Mouse (Mus musculus) skeletal muscle tissue, adult 2 months (tissue): ENCODE results near the gene Slc30a5.
"Not testable (repeated sequence)": the region's sequence is repeated elsewhere in the genome, so short reads cannot be mapped to it uniquely, and the experiment has no call there.

Source experiments
- DNase-seq: peaks from one replicate; pipeline ENCODE4 v3.0.0-alpha.2; 2012; ENCODE audit warnings: low read depth, low spot score

The Slc30a5 gene

GRCm38 (mm10) chr13:100841741-100842140 lies 8.5 kb upstream of the Slc30a5 start:
- no peak for DNase-seq

DNA sequence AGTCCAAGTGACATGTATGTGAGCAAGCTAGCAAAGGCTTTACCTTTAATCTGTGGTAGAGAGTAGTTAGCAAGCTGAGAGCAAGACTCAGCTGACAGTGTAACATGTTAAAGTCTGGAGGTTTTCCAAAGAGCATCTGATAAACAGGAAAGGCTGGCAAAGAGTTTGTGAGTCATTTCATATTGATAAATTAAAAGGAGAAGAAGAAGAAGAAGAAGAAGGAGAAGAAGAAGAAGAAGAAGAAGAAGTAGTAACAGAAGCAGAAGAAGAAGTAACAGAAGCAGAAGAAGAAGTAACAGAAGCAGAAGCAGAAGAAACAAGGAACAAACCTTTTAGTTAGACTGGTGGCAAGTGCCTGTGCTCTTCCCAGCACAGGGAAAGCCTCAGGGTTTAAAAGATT lies 1.6 kb upstream of the Slc30a5 start:
- DNase-seq = no peak

DNA sequence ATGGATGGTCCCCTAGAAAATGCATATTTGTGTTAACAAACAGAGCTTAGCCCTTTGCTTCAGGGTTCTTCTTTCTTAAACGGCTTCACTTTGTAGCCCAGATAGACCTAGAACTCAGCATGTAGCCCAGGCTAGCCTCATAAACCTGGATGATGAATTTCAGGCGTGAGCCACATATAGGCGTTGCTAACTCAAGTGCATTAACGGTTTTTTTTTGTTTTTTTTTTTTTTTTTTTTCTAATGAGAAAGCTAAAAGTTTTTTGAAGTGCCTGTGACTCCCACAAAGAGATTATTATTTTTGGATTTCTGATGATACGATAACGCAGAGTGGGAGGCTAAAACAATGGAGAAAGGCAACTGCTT lies 394 bp upstream of the Slc30a5 start:
- DNase-seq = no peak

DNA sequence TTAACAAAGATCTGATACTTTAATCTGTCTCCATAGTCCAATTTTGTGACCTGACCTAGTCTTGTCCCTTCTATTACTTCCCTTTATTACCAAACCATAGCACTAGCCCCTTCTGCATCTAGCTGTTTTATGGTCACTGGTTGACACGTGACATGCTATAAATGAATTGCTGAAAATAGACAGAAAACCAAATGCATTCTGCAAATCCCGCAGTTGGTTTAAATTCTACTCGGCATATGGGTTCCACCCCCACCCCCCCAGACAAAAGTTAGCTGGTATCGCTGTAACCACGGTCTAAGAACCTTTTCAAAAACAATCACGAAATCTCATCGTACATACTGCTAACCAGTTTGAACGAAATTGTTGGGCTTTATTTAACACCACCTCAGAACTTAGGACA lies 1.0 kb downstream of the Slc30a5 start:
- DNase-seq = no peak

DNA sequence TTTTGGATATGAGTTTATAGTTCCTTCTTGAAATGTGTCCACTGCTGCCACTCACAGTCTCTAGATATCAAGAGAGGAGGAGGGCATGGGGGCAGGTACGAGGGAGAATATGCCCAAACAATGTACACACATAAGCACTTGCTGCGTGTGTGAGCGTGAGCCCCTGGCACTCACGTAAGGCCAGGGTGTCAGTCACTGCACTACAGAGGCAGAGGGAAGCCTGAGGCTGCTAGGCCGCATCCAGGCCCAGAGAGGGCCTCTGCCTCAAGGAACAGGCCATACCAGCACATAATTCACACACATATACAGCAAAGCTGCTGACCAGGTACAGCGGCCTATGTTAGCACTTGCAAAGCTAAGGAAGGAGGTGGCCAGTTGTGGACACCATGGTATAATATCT lies 2.1 kb downstream of the Slc30a5 start:
- DNase-seq = no peak

- DNase-seq = no peak
Observed at GRCm38 (mm10) chr13:100825627-100826410, 7.4 kb downstream of the Slc30a5 start.

- DNase-seq = no peak
Observed at GRCm38 (mm10) chr13:100824916-100825315, 8.3 kb downstream of the Slc30a5 start.

DNA sequence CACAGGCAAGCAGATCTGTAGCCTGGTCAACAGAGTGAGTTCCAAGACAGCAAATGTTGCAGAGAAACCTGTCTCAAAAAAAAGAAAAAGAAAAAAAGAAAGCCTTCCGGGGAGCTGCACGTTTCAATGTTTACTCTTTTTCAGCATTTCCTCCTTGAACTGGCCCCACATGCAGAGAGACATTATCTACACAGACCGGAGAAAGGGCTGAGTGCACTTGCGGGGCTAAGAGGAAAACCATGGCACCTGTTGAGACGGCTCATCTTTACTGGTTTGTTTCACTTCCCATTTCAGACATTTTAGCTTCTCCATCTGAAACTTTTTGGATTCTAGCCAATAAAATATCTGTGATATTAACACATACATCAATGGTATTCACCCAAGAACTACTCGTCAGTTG lies 8.9 kb downstream of the Slc30a5 start:
- no peak for DNase-seq

DNA sequence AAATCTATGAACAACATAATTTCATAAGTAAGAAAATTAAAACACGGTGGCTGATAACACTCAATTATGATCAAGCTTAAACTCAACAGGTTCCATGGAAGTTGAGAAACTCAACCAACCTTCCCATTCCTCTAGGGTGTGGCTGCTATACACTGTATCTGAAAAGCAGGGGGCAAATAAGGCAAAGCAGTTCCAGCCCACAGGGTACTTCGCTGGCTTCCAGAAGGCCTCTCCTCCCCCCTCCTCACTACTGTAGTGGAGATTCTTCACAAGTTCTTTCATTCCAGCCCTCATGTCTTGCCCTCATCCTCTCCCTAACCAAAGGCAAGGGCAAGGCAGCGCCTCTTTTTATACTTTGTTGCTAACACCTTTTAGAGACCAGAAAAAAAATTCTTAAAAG lies 9.4 kb downstream of the Slc30a5 start:
- no peak for DNase-seq

GRCm38 (mm10) chr13:100814451-100814850 lies 18.8 kb downstream of the Slc30a5 start:
- DNase-seq = no peak

DNA sequence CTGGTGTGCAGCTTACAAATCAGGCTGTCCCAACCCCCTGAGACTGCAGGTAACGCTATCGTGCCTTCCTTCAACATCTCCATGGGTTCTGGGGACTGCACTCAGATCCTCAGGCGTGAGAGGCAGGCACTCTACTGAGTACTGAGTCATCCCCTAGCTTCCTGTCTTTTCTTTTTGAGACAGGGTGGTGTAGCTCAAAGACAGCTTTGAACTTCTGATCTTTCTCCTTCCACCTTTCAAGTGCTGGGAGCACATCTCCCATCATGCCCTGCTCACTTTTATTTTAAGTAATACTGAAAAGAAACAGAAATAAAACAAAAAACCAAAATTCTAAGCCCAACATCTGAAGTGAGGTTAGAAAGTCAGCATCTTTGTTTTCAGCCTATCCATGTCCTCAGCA lies 27.5 kb downstream of the Slc30a5 start:
- no peak for DNase-seq

GRCm38 (mm10) chr13:100797171-100797570 lies 36.1 kb downstream of the Slc30a5 start:
- no peak for DNase-seq

DNA sequence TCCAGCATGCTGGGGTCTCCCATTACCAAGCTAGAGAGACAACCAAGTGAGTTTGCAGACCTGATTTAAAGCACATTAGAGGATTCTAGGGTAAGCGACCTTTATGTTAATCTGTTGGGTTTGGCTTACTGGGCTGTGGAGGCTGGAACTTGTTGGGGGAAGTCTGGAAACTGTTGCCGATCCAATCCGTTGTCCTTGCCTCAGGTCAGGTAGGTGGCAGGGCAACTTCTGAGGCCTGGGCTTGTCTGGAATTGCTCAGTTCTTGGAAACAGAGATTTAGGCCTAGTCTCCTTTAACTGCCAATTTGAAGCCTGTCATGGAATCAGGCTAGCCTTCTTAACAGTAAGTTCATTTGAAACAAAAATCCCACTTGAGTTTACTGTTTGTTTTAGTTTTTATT lies 44.1 kb downstream of the Slc30a5 start:
- no peak for DNase-seq

DNA sequence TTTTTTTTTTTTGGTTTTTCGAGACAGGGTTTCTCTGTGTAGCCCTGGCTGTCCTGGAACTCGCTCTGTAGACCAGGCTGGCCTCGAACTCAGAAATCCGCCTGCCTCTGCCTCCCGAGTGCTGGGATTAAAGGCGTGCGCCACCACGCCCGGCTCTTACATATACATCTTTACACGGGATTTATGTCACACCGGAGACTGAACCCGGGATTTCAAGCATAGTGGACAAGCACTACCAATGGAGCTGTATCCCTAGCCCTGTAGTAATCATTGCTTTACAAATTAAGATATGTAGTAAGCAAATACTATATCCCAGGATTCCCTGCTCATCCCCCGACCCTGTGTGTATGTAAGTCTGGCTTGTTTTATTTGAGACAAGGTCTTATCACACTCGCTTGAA lies 45.2 kb downstream of the Slc30a5 start:
- DNase-seq = not testable (repeated sequence)

DNA sequence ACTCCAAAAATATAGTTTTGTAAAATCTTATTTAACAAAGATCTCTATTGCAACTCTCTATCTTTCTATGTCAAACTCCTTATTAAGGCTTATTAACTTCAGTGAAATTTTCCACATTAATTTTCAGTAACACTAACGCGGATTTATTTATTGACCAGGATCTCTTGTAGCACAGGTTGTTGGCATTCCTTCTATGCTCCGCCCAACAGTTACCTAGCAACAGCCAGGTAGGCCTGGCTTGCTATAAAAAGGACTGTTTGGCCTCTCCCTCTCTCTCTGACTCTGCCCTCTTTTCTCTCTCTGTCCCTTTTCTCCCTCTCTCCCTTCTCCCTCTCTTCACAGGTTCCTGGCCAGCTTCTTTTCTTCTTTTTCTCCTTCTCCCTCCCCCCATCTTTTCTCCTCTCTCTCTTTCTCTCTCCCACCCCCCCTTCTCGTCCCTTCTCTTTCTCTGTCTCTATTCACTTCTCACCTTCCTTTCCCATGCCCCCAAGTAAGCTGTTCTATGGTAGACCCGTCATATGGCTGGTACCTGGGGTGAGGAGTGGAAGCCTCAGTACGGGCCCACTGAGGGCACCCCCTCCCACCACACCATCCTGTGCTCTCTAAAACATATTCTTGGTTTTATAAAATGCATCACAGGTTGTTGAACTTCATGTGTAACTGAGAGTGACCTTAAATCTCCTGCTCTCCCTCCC lies 45.8 kb downstream of the Slc30a5 start:
- no peak for DNase-seq

- DNase-seq = peak; percentile 88
Observed at GRCm38 (mm10) chr13:100786414-100786867, 46.8 kb downstream of the Slc30a5 start, which contains the start of gene Ccnb1. Ccnb1 (minus strand) TSS chr13:100786570.

DNA sequence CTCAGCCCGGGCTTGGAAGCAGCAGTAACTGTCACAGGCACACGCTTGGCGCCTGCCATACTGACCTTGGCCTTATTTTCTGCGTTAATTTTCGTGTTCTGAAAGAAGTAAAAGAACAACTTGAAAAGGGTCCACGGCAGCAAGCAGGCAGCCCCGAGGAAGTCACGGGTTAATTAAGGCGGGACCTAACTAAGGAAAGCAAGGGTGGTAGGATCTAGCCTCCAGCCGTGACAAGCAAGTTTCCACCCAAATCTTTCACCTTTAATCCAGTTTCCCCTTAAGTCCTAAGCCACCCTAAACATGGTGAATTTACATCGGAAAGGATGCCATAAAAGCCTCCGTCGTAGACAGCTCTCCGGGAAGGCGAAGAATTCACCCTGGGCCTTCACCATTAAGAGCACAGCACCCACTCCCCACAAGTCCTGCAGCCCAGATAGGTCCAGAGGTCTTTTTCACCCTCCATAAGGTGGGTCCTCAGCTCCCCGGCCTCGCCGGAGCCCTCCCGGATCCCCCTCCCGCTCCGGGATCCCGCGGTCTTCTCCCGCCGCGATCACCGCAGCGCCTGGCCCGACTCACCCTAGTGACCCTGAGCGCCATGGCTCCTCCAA lies 47.3 kb downstream of the Slc30a5 start:
- DNase-seq = no peak

- DNase-seq = no peak
Observed at GRCm38 (mm10) chr13:100777491-100777890, 55.7 kb downstream of the Slc30a5 start.

- DNase-seq = no peak
Observed at GRCm38 (mm10) chr13:100776710-100777109, 56.5 kb downstream of the Slc30a5 start.

DNA sequence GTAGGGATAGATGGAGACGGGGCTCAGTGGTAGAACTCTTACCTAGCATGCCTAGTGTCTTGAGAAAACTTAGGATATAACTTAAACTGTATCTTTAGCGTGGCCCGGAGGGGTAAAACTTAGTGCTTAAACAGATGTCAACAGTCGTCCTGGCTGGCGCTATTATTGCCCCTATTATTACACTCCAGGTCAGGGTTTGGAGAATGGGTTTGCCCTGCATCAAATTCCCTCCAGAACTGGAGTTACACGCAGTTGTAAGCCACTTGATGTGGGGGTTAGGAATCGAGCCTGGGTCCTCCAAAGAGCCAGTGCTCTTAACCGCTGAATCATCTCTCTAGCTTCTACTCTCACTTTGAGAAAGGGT lies 57.2 kb downstream of the Slc30a5 start:
- DNase-seq = no peak

DNA sequence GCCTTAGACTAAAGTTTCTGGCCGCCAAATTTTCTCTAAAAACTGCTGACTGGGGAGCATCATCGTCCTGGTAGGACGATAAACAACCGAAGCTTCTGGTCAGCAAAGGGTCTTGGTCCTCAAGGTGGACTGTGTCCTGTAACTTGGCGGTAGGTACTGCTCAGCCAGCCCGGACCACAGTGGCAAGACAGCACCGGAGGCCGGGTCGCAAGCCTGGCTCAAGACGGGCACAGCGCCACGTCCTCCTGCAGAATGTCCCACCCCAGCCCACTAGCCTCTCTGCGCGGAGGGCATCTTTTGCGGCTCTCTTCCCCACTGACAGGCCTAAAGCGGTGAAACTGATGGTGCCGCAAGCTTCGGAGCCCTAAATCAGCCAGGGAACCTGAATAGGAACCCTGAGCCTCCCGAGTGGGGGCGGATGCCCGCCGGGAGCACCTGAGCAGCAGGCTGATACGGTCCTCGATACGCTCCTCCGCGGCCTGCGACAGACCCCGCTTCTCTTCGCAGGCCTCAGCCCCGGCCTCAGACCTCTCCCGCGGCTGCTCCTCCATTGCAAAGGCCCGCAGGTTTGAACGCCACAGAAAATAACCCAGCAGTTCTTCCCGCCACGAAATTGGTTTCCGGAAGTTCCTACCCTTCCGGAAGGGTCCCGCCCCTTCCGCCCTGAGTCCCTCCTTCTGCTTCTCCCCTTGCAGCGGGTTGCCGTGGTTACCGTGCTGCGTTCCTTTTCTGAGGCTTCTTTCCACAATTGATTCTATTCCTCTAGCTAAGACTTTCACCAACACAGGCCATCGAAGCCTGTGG lies 57.8 kb downstream of the Slc30a5 start, which contains the start of gene Cenph:
TSS of gene Cenph (minus strand) at position 648 of the 804 bp plus-strand sequence.
- peak; percentile 72 for DNase-seq

DNA sequence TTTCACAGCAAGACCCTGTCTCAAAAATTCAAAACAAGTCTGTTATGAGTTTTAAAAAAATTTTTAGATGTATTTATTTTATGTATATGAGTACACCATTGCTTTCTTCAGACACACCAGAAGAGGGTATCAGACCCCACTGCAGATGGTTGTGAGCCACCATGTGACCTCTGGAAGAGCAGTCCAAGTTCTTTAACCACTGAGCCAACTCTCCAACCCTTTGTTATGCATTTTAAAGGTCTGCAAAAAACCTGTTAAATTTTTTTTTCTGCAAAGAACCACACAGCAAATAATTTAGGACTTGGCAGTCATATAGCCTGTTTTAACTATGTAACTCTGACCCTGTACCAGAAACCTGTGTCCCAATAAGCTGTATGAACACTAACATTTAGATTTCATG lies 58.5 kb downstream of the Slc30a5 start:
- no peak for DNase-seq
